Mouse (Mus musculus) hindbrain, embryonic 11.5 days (tissue): ENCODE results near the gene Tfip11. TPM values are rescaled to one million over a fixed set of nuclear protein-coding genes. Genes with fewer than 3 reads are reported as not detected.

Experiments used
- ATAC-seq: fragments of 200-750 bp; cut with Nextera tagmentation; 2 replicates; pipeline ENCODE4 v1.8.0; 2017; ENCODE audit warnings: mild to moderate bottlenecking, moderate TSS enrichment, moderate library complexity; ENCODE audit not compliant: low FRiP score
- DNase-seq: peaks from one replicate; pipeline ENCODE4 v3.0.0-alpha.2; 2015; ENCODE audit warnings: low spot score
- H3K27ac ChIP-seq: fragments of 300-500 bp; sonication (generic); 2 replicates; pipeline ENCODE4 v1.5.1; 2014; ENCODE audit warnings: mild to moderate bottlenecking, low read depth, low read length
- H3K27me3 ChIP-seq: fragments of 300-500 bp; sonication (generic); 2 replicates; pipeline ENCODE4 v1.6.1; 2014; ENCODE audit warnings: mild to moderate bottlenecking, low read length, moderate library complexity, mixed read lengths; ENCODE audit not compliant: control insufficient read depth, insufficient read depth
- H3K36me3 ChIP-seq: fragments of 300-500 bp; sonication (generic); 2 replicates; pipeline ENCODE4 v1.6.1; 2014; ENCODE audit warnings: mild to moderate bottlenecking, low read length, moderate library complexity, mixed read lengths; ENCODE audit not compliant: control insufficient read depth, insufficient read depth
- H3K4me1 ChIP-seq: fragments of 300-500 bp; sonication (generic); replicated peaks from 2 replicates; pipeline ENCODE4 v1.6.1; 2014; ENCODE audit warnings: low read length, mixed read lengths; ENCODE audit not compliant: control insufficient read depth, insufficient read depth
- H3K4me2 ChIP-seq: fragments of 300-500 bp; sonication (generic); replicated peaks from 2 replicates; pipeline ENCODE4 v1.6.1; 2014; ENCODE audit warnings: mild to moderate bottlenecking, low read depth, low read length
- H3K4me3 ChIP-seq: fragments of 300-500 bp; sonication (generic); 2 replicates; pipeline ENCODE4 v1.5.1; 2014; ENCODE audit warnings: low read depth, low read length
- H3K9ac ChIP-seq: fragments of 300-500 bp; sonication (generic); 2 replicates; pipeline ENCODE4 v1.6.1; 2014; ENCODE audit warnings: low read depth, low read length
- H3K9me3 ChIP-seq: fragments of 300-500 bp; sonication (generic); 2 replicates; pipeline ENCODE4 v1.6.1; 2016; ENCODE audit warnings: low read length; ENCODE audit not compliant: control insufficient read depth
- WGBS: fragments of 180-500 bp; shearing (Covaris S2); extraction: QIAGEN DNeasy Blood & Tissue Kit; methylation state at CpG from one replicate; pipeline ENCODE4 v1.1.7; 2014; 5-methylcytosine and 5-hydroxymethylcytosine counted together
- polyA plus RNA-seq: library from polyadenylated mRNA; unstranded; fragments of >200 nt; fragmentation: Nextera tagmentation; extraction: Ambion mirVana; gene quantifications from 2 replicates; pipeline ENCODE4 v1.2.1, GENCODE M21; 2014

The Tfip11 gene
- polyA plus RNA-seq, 1 experiment from 2014 or later, result 17.6 TPM

DNA sequence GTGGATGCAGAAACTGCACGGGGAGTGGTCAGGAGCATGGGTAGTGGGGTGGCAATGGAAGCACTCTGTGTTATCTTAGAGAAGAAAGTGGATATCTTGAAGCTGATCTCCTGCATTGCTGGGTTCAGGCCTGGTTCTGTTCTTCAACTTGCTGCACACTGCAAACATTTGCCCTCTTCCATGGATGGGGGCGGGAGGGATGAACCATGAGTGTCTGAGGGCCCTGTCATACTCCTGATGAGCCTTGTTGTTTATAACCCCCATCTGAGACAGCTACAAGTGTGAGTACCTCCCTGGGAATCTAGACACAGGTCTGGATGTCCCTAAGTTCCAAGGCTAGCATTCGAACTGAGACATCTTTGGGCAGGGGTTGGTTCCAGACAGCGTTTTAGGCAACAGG, 4.8 kb upstream of the Tfip11 start:
- H3K4me2 ChIP-seq, result no peak overlapping the region
- H3K27me3 ChIP-seq, result no peaks in the 10 kb centered on the region
- no peaks in the 10 kb centered on the region for H3K36me3 ChIP-seq
- 84% methylated on average over 4 of the region's 4 CpGs for WGBS
- H3K9ac ChIP-seq, result no peak overlapping the region
- ATAC-seq (no peak), DNase-seq (no peak)
- no peaks in the 10 kb centered on the region for H3K4me1 ChIP-seq
- no peak overlapping the region for H3K27ac ChIP-seq
- H3K4me3 ChIP-seq, result no peak overlapping the region
- no peaks in the 10 kb centered on the region for H3K9me3 ChIP-seq

DNA sequence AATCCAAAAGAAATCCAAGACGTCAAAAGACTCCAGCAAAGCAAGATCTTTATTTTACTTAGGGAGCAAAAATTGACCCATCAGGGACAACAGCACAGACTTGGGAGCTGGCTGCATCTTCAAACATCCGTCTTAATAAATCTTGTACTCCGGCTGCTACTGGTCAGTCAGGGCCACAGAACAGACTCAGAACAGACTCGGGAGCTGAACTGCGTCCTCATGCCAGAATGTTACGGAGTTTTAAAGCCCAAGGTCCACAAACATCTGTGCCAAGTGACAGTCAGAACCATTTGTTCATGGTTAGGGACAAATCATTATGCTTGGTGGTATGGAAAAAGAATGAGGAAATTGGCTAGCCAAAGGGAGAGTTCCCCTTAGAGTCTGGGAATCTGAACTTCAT, 2.9 kb upstream of the Tfip11 start:
- no peaks in the 10 kb centered on the region for H3K27me3 ChIP-seq
- no peak for ATAC-seq
- no peak overlapping the region for H3K27ac ChIP-seq
- H3K36me3 ChIP-seq, result no peaks in the 10 kb centered on the region
- no peaks in the 10 kb centered on the region for H3K4me1 ChIP-seq
- no peak for DNase-seq
- no peak overlapping the region for H3K9ac ChIP-seq
- no peak overlapping the region for H3K4me2 ChIP-seq
- no peak overlapping the region for H3K4me3 ChIP-seq
- no peaks in the 10 kb centered on the region for H3K9me3 ChIP-seq
- 92% methylated on average over 6 of the region's 6 CpGs for WGBS

DNA sequence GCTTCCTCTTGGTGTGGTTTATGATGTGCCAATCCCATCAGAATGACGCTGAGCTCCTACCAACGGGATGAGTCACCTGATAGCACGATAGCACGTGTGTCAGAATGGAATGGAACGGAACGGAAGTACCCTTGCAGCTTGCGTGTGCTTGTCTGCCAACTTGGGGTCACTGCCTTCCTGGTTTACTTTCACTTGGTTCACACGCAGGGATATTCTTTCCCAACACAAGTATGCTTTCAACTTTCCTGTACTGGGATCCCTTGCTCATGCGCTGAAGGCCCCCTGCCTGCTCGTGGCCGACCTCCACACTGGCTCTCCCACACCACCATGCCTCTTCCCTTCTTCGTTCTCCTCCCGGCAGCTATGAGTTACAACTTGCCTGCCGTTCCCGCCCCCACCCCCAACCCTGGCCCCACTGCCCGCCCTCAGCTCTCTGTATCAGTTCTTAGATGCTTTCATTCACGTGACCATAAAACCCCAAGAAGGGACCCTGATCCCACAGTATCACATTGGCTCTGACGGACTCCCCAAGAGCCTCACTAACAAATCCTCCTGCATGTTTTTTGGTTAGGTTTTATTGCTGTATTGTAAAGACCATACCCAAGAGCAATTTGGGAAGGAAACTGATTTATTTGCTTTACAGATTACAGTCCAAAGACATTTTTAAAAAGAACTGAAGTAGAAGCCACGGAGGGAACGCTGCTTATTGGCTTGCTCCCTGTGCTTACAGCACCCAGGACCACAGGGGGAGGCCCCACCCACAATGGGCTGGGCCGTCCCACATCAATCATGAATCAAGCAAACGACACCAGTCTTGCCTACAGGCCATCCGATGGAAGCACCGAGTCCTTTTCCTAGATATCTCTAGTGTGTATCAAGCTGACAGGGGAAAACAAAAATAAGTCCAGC, 1.3 kb upstream of the Tfip11 start:
- Histone ChIP-seq H3K9ac (no peak overlapping the region), H3K27me3 (no peaks in the 10 kb centered on the region), H3K27ac (no peak overlapping the region), H3K4me3 (no peak overlapping the region), H3K4me1 (no peaks in the 10 kb centered on the region), H3K36me3 (peaks cover 5% of the 10 kb centered on the region; the same call in 1 of the 2 replicates), H3K9me3 (no peaks in the 10 kb centered on the region), H3K4me2 (no peak overlapping the region)
- 34% methylated on average over 24 of the region's 24 CpGs for WGBS
- peak; percentile 47 for DNase-seq
- ATAC-seq, result peak; percentile 50; the same call in 1 of the 2 replicates

DNA sequence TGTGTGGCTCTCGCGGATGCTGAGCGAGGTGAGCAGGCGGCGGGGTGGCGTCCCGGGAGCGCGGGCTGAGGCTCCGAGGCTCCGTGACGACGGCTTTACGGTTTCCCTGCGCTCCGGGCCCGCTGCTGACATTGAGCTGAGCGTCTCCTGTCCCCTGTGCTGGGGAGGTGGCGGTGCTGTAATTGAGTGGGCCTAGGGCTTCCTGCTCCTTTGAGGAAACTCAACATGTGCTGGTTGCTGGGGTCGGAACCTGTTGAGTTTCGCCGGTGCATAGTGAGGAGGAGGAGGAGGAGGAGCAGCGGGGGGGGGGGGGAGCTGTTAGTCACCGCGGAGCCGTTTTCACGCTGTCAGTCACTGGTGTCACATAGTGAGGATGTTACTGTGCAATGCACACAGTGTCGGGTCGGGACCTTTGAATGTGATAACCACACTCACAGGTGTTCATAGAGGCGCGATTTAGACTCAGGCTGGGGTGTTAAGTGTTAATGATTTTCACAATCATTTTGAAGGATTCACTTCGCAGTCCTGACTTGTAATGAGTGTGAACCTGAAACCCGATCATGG, 370 bp downstream of the Tfip11 start:
- peak overlapping the region; percentile 70 for H3K4me2 ChIP-seq
- DNase-seq (no peak), ATAC-seq (peak; percentile 77)
- H3K9ac ChIP-seq, result peak overlapping the region; percentile 74
- H3K27me3 ChIP-seq, result no peaks in the 10 kb centered on the region
- peaks cover 11% of the 10 kb centered on the region; the same call in 1 of the 2 replicates for H3K36me3 ChIP-seq
- H3K27ac ChIP-seq, result no peak overlapping the region
- H3K9me3 ChIP-seq, result no peaks in the 10 kb centered on the region
- peak overlapping the region; percentile 86 for H3K4me3 ChIP-seq
- no peaks in the 10 kb centered on the region for H3K4me1 ChIP-seq
- 1% methylated on average over 31 of the region's 33 CpGs for WGBS

DNA sequence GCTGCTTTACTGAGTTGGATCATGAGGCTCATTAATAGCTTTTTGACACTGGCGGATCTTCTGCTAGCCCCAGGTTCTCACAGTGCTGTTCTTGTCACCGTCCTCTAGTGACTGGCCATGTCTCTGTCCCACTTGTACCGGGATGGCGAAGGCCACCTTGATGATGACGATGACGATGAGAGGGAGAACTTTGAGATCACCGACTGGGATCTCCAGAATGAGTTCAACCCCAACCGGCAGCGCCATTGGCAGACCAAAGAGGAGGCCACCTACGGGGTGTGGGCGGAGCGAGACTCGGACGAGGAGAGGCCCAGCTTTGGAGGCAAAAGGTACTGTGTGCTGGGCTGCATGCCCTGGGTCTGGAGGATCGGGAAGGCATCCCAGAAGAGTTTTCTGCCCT, 1.7 kb downstream of the Tfip11 start:
- WGBS, result 94% methylated on average over 15 of the region's 15 CpGs
- Histone ChIP-seq H3K4me3 (no peak overlapping the region), H3K27me3 (no peaks in the 10 kb centered on the region), H3K9ac (no peak overlapping the region), H3K36me3 (peaks cover 16% of the 10 kb centered on the region; the same call in 1 of the 2 replicates), H3K4me2 (no peak overlapping the region), H3K9me3 (no peaks in the 10 kb centered on the region), H3K27ac (no peak overlapping the region), H3K4me1 (no peaks in the 10 kb centered on the region)
- DNase-seq (no peak), ATAC-seq (no peak)

DNA sequence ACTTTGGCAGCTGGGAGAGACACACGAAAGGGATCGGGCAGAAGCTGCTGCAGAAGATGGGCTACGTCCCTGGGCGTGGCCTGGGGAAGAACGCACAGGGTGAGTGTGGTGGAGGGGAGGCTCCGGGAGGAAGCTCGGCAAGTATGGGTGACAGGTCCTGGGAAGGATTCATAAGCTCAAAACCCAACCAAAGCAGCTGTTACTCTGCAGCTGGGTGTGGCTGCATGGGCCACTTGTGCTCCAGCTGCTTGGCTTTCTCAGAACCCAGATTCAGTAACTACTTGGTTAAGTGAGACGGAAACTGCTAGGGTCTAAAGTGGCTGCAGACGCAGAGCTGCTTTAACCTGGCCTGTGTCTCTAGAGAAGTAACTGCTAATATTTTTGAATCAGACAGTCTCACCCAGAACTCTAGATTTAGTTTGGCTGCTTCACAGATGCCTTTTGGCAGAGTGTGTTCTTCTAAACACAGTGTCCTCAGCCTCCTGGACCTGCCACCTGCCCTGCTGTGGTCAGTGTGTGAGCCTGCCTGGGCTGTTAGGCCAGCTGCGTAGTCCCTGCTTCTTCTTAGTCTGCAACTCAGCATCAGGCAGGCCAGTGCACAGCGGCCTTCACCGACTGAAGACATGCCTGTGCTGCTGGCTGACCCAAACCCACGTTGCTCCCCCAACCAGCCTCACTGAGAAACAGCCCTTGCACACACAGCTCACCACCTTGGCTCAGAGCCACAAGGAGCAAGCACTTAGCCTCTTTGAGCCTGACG, 3.8 kb downstream of the Tfip11 start:
- WGBS, result 96% methylated on average over 14 of the region's 14 CpGs
- no peak overlapping the region for H3K4me3 ChIP-seq
- H3K27ac ChIP-seq, result no peak overlapping the region
- no peak overlapping the region for H3K9ac ChIP-seq
- peaks cover 22% of the 10 kb centered on the region for H3K36me3 ChIP-seq
- H3K4me1 ChIP-seq, result no peaks in the 10 kb centered on the region
- no peaks in the 10 kb centered on the region for H3K27me3 ChIP-seq
- no peak overlapping the region for H3K4me2 ChIP-seq
- no peak for DNase-seq
- H3K9me3 ChIP-seq, result no peaks in the 10 kb centered on the region
- no peak for ATAC-seq

DNA sequence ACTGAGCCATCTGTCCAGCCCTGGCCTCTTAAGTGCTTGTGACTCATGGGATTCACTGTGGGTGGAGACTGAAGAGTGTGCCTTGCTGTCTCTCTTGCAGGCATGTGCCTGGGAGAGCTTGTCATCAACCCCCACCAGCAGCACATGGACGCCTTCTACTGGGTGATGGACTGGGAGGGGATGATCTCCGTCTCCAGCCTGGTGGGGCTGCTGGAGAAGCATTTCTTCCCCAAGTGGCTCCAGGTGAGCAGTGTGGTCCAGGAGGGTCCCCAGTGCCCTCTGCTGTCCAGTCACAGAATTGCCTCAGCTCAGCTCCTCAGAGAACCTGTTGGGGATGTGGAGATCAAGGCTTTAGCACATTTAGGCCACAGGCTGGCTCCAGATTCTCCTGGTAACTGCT, 9.3 kb downstream of the Tfip11 start:
- no peak for ATAC-seq
- Histone ChIP-seq H3K27me3 (no peaks in the 10 kb centered on the region), H3K4me3 (no peak overlapping the region), H3K9ac (no peak overlapping the region), H3K4me1 (no peaks in the 10 kb centered on the region), H3K9me3 (no peaks in the 10 kb centered on the region), H3K36me3 (peaks cover 15% of the 10 kb centered on the region), H3K27ac (no peak overlapping the region), H3K4me2 (no peak overlapping the region)
- WGBS, result 21% methylated on average over 2 of the region's 2 CpGs
- DNase-seq, result peak; percentile 63

DNA sequence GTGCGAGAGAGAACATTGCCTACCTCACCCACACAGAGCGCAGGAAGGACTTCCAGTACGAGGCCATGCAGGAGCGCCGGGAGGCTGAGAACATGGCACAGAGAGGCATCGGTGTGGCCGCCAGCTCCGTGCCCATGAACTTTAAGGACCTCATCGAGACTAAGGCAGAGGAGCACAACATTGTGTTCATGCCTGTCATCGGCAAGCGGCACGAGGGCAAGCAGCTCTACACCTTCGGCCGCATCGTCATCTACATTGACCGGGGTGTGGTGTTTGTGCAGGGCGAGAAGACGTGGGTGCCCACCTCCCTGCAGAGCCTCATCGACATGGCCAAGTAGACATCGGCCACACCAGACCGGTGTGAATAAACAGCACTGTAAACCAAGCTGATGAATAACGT, 10.8 kb downstream of the Tfip11 start:
- Histone ChIP-seq H3K9me3 (no peaks in the 10 kb centered on the region), H3K4me2 (no peak overlapping the region), H3K27me3 (no peaks in the 10 kb centered on the region), H3K27ac (no peak overlapping the region), H3K4me3 (no peak overlapping the region), H3K4me1 (peaks cover 2% of the 10 kb centered on the region; the same call in 1 of the 2 replicates), H3K9ac (no peak overlapping the region), H3K36me3 (peaks cover 8% of the 10 kb centered on the region)
- ATAC-seq (no peak), DNase-seq (no peak)
- WGBS, result 98% methylated on average over 22 of the region's 22 CpGs
